Mouse (Mus musculus): ENCODE data around the gene Ago4. TPM values are rescaled to one million over a fixed set of nuclear protein-coding genes. Genes with fewer than 3 reads are reported as not detected.

Gene Ago4
- polyA plus RNA-seq, 1 experiment from 2014 or later, result 0.63 TPM

GRCm38 (mm10) chr4:126509072-126509471, 24.2 kb downstream of the Ago4 start:
- Histone ChIP-seq H3K27ac (ENCODE audit: low read depth) (no peak overlapping the region), H3K9ac (replicated peaks) (no peak overlapping the region), H3K4me2 (ENCODE audit: low read depth, low read length) (no peak overlapping the region), H3K4me1 (ENCODE audit: insufficient read depth) (no peaks in the 10 kb centered on the region), H3K27me3 (ENCODE audit: insufficient read depth, low read length) (no peaks in the 10 kb centered on the region), H3K4me3 (ENCODE audit: low read depth, low read length) (no peak overlapping the region), H3K36me3 (replicated peaks; ENCODE audit: insufficient read depth, low read length) (peaks cover 4% of the 10 kb centered on the region; the same call in 1 of the 2 replicates), H3K9me3 (ENCODE audit: low read length) (no peaks in the 10 kb centered on the region)
- ATAC-seq (no peak), DNase-seq (no peak)
- TF ChIP-seq EP300 (IDR thresholded peaks at IDR 0.05; ENCODE audit: low read depth) (no peak), CTCF (IDR thresholded peaks at IDR 0.05; ENCODE audit: low read depth) (no peak)
- 84% methylated on average over 2 of the region's 2 CpGs for WGBS (ENCODE audit: insufficient replicate concordance)

- Histone ChIP-seq H3K9me3 (ENCODE audit: low read length) (no peaks in the 10 kb centered on the region), H3K36me3 (replicated peaks; ENCODE audit: insufficient read depth, low read length) (peaks cover 4% of the 10 kb centered on the region; the same call in 1 of the 2 replicates), H3K4me1 (ENCODE audit: insufficient read depth) (no peaks in the 10 kb centered on the region), H3K4me3 (ENCODE audit: low read depth, low read length) (no peak overlapping the region), H3K27me3 (ENCODE audit: insufficient read depth, low read length) (no peaks in the 10 kb centered on the region), H3K27ac (ENCODE audit: low read depth) (no peak overlapping the region), H3K4me2 (ENCODE audit: low read depth, low read length) (no peak overlapping the region), H3K9ac (replicated peaks) (no peak overlapping the region)
- no peak for DNase-seq
- 70% methylated on average over 14 of the region's 14 CpGs for WGBS (ENCODE audit: insufficient replicate concordance)
- TF ChIP-seq CTCF (IDR thresholded peaks at IDR 0.05; ENCODE audit: low read depth) (no peak), EP300 (IDR thresholded peaks at IDR 0.05; ENCODE audit: low read depth) (no peak)
- ATAC-seq, result no peak
These were observed 25.0 kb downstream of the Ago4 start for GRCm38 (mm10) chr4:126508110-126508899.

DNA sequence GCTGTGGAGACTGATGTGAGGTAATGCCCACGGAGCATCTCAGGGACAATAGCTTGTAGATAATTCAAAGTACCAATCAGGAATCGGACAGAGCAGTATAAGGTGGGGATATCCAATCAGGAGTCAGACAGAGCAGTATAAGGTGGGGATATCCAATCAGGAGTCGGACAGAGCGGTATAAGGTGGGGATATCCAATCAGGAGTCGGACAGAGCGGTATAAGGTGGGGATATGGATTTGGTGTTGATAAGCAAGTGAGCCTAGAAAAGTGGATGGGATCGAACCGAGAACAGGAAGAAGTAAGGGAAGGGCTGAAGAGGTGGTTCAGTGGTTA, 30.3 kb downstream of the Ago4 start:
- H3K9ac ChIP-seq (replicated peaks), result no peak overlapping the region
- H3K4me1 ChIP-seq (ENCODE audit: insufficient read depth), result no peaks in the 10 kb centered on the region
- no peak overlapping the region for H3K4me3 ChIP-seq (ENCODE audit: low read depth, low read length)
- no peak for DNase-seq
- H3K27ac ChIP-seq (ENCODE audit: low read depth), result no peak overlapping the region
- TF ChIP-seq EP300 (IDR thresholded peaks at IDR 0.05; ENCODE audit: low read depth), result no peak
- no peak for TF ChIP-seq CTCF (IDR thresholded peaks at IDR 0.05; ENCODE audit: low read depth)
- H3K4me2 ChIP-seq (ENCODE audit: low read depth, low read length), result no peak overlapping the region
- 49% methylated on average over 8 of the region's 8 CpGs for WGBS (ENCODE audit: insufficient replicate concordance)
- no peaks in the 10 kb centered on the region for H3K27me3 ChIP-seq (ENCODE audit: insufficient read depth, low read length)
- H3K9me3 ChIP-seq (ENCODE audit: low read length), result no peaks in the 10 kb centered on the region
- H3K36me3 ChIP-seq (replicated peaks; ENCODE audit: insufficient read depth, low read length), result no peaks in the 10 kb centered on the region; the same call in 1 of the 2 replicates
- no peak for ATAC-seq

GRCm38 (mm10) chr4:126502141-126502976, 30.9 kb downstream of the Ago4 start:
- no peak overlapping the region for H3K4me2 ChIP-seq (ENCODE audit: low read depth, low read length)
- no peak overlapping the region for H3K4me3 ChIP-seq (ENCODE audit: low read depth, low read length)
- no peaks in the 10 kb centered on the region for H3K9me3 ChIP-seq (ENCODE audit: low read length)
- no peak overlapping the region for H3K27ac ChIP-seq (ENCODE audit: low read depth)
- TF ChIP-seq EP300 (IDR thresholded peaks at IDR 0.05; ENCODE audit: low read depth), result no peak
- no peak for TF ChIP-seq CTCF (IDR thresholded peaks at IDR 0.05; ENCODE audit: low read depth)
- no peak for ATAC-seq
- WGBS (ENCODE audit: insufficient replicate concordance), result 70% methylated on average over 6 of the region's 6 CpGs
- H3K9ac ChIP-seq (replicated peaks), result no peak overlapping the region
- H3K4me1 ChIP-seq (ENCODE audit: insufficient read depth), result no peaks in the 10 kb centered on the region
- H3K27me3 ChIP-seq (ENCODE audit: insufficient read depth, low read length), result no peaks in the 10 kb centered on the region
- DNase-seq, result no peak
- no peaks in the 10 kb centered on the region; the same call in 1 of the 2 replicates for H3K36me3 ChIP-seq (replicated peaks; ENCODE audit: insufficient read depth, low read length)

DNA sequence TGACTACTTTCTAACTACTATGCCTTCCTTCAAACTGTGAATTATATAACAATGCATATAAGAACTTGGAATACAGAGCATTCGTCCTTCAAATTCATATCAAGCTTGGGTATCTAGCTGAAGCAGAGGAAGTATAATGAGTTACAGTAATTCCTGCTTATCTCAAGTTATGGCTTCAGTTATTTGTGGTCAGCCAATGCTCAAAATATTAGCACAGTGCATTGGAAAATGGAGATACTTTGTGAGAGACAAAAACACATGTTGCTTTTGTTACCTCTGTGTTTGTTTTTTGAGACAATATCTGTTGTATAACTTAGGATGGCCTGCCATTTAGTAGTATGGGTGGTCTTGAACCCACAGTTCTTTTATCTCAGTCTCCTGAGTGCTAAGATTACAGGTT, 34.7 kb downstream of the Ago4 start:
- H3K27ac ChIP-seq (ENCODE audit: low read depth), result no peak overlapping the region

DNA sequence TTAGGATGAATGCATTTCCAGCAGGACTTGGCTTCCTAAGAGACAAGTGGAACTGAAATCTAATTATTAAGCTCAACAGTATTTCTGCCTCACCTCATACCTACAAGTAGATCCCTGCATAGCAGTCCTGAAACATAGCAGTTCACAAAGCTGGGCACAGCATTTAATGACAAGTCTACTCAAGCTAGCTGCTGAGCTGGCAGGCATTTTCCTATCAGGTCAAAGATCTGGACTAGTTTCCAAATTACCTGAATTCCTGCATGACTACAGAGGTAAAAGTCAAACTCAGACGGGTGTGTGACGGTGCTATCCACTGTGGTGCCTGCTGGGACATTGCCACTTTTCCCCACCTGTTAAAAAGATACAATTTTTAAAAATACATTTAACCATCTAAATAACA, 36.3 kb downstream of the Ago4 start:
- Histone ChIP-seq H3K9ac (replicated peaks) (no peak overlapping the region), H3K36me3 (replicated peaks; ENCODE audit: insufficient read depth, low read length) (no peaks in the 10 kb centered on the region), H3K4me1 (ENCODE audit: insufficient read depth) (no peaks in the 10 kb centered on the region), H3K27me3 (ENCODE audit: insufficient read depth, low read length) (no peaks in the 10 kb centered on the region), H3K9me3 (ENCODE audit: low read length) (no peaks in the 10 kb centered on the region), H3K4me2 (ENCODE audit: low read depth, low read length) (no peak overlapping the region), H3K4me3 (ENCODE audit: low read depth, low read length) (no peak overlapping the region), H3K27ac (ENCODE audit: low read depth) (no peak overlapping the region)
- DNase-seq, result no peak
- WGBS (ENCODE audit: insufficient replicate concordance), result 66% methylated on average over 2 of the region's 2 CpGs
- ATAC-seq, result no peak
- TF ChIP-seq CTCF (IDR thresholded peaks at IDR 0.05; ENCODE audit: low read depth) (no peak), EP300 (IDR thresholded peaks at IDR 0.05; ENCODE audit: low read depth) (no peak)

More for the DNA sequence above, 34.7 kb downstream of the Ago4 start:
- Histone ChIP-seq H3K4me2 (ENCODE audit: low read depth, low read length) (no peak overlapping the region), H3K27me3 (ENCODE audit: insufficient read depth, low read length) (no peaks in the 10 kb centered on the region), H3K9ac (replicated peaks) (no peak overlapping the region), H3K36me3 (replicated peaks; ENCODE audit: insufficient read depth, low read length) (no peaks in the 10 kb centered on the region), H3K9me3 (ENCODE audit: low read length) (no peaks in the 10 kb centered on the region), H3K4me1 (ENCODE audit: insufficient read depth) (no peaks in the 10 kb centered on the region), H3K4me3 (ENCODE audit: low read depth, low read length) (no peak overlapping the region)
- 41% methylated on average over 1 of the region's 1 CpGs for WGBS (ENCODE audit: insufficient replicate concordance)
- no peak for TF ChIP-seq CTCF (IDR thresholded peaks at IDR 0.05; ENCODE audit: low read depth)
- TF ChIP-seq EP300 (IDR thresholded peaks at IDR 0.05; ENCODE audit: low read depth), result no peak
- DNase-seq (no peak), ATAC-seq (no peak)

Measured in liver, postnatal 0 days (tissue).